Mouse (Mus musculus) lung, postnatal 0 days (tissue): ENCODE data around the gene Sap30bp.

Experiments
- CTCF ChIP-seq: IDR thresholded peaks from 2 replicates; pipeline ENCODE4 v1.5.1; 2016; ENCODE audit warnings: antibody characterized with exemption, mild to moderate bottlenecking
- EP300 ChIP-seq: IDR thresholded peaks from 2 replicates; pipeline ENCODE4 v1.6.1; 2016; ENCODE audit warnings: antibody characterized with exemption, mild to moderate bottlenecking, control low read depth

- TF ChIP-seq EP300 (0 out of 2 replicates have a peak, but pooled peaks have one; percentile 44), CTCF (no peak)
These were observed at the start of gene Sap30bp, which contains the start of gene Recql5 for GRCm38 (mm10) chr11:115933108-115933746.
